ENCODE assay signal across 10 mouse cellular contexts in the genomic region with DNA sequence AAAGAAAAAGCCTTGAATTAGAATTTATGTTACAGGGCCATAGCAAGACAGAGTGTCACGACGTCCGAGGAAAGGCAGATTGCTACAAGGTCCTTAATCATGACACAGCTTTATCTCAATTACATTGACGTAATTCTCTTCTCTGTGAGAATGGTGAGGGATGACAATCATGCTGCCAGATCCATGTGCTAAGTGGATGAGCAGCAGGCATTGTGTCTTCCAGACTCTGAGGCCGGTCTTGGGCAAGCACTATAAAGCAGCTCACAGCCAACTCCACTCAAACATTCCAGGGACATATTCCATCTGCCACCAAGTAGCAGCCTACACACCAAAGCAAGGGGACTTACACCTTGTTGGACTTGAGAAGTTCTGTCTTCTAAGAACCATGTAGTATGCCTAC. TPM values are rescaled to one million over a fixed set of nuclear protein-coding genes. Genes with fewer than 3 reads are reported as not detected.
DNase-seq lines count a peak whose midpoint lies in the region; ATAC-seq and TF ChIP-seq lines count a peak whose summit lies in the region.
"Had no signal": no experiment of that assay in that cellular context is flagged by ENCODE, and none has a peak within 500 bp of the region (broad histone marks: within the 10 kb centered on the region; RNA-seq: fewer than 3 reads in every experiment).

No protein-coding gene starts in this region.

- TF ChIP-seq CTCF in hindbrain, postnatal 0 days (IDR thresholded peaks at IDR 0.05; ENCODE audit: low read depth), result no peak

- H3K4me1 ChIP-seq in hindbrain, postnatal 0 days (ENCODE audit: insufficient read depth, low read length), result no peaks in the 10 kb centered on the region
- peaks cover 8% of the 10 kb centered on the region; the same call in 1 of the 2 replicates for H3K4me1 ChIP-seq in hindbrain, embryonic 10.5 days (replicated peaks)
- H3K4me1 ChIP-seq in intestine, embryonic 16.5 days (ENCODE audit: control insufficient read depth, insufficient read depth, low read length), result peaks cover 11% of the 10 kb centered on the region
- no peaks in the 10 kb centered on the region; the same call in 1 of the 2 replicates for H3K4me1 ChIP-seq in midbrain, embryonic 13.5 days (replicated peaks)

- DNase-seq in cerebellum, postnatal 14 days, result no peak
- DNase-seq in hindbrain, postnatal 0 days (ENCODE audit: low spot score), result peak; percentile 3
- no peak for DNase-seq in hindbrain, embryonic 10.5 days (ENCODE audit: low spot score)
- DNase-seq in CD4-positive, CD25-positive, alpha-beta regulatory T cell, adult 2 months (ENCODE audit: low read depth, low spot score), result peak; percentile 38
- DNase-seq in frontal cortex, postnatal 10 days (ENCODE audit: low spot score in 2 of 2), result no peak
- DNase-seq: gastrocnemius, postnatal 36 days had no signal

- WGBS in hindbrain, postnatal 0 days, result 67% methylated on average over 5 of the region's 5 CpGs
- 91% methylated on average over 5 of the region's 5 CpGs for WGBS in hindbrain, embryonic 10.5 days
- WGBS in intestine, embryonic 16.5 days, result 51% methylated on average over 5 of the region's 5 CpGs
- WGBS in midbrain, embryonic 13.5 days, result 75% methylated on average over 5 of the region's 5 CpGs

- H3K36me3 ChIP-seq in hindbrain, postnatal 0 days (ENCODE audit: insufficient read depth, low read length), result peaks cover 8% of the 10 kb centered on the region; the same call in 1 of the 2 replicates
- H3K36me3 ChIP-seq in hindbrain, embryonic 10.5 days, result no peaks in the 10 kb centered on the region
- H3K36me3 ChIP-seq in intestine, embryonic 16.5 days (ENCODE audit: control insufficient read depth, insufficient read depth, low read length), result no peaks in the 10 kb centered on the region; the same call in 1 of the 2 replicates
- H3K36me3 ChIP-seq in midbrain, embryonic 13.5 days, result 0 out of 2 replicates have a peak, but pooled peaks cover under 1% of the 10 kb centered on the region
- H3K36me3 ChIP-seq: midbrain, embryonic 10.5 days had no signal

- no peak overlapping the region for H3K27ac ChIP-seq in hindbrain, postnatal 0 days
- H3K27ac ChIP-seq in hindbrain, embryonic 10.5 days, result no peak overlapping the region
- H3K27ac ChIP-seq in intestine, embryonic 16.5 days (ENCODE audit: low read length), result peak overlapping the region; percentile 77; the same call in 1 of the 2 replicates
- no peak overlapping the region for H3K27ac ChIP-seq in midbrain, embryonic 13.5 days
- H3K27ac ChIP-seq: midbrain, embryonic 10.5 days had no signal

- H3K4me2 ChIP-seq in hindbrain, postnatal 0 days (ENCODE audit: low read depth, low read length), result no peak overlapping the region
- H3K4me2 ChIP-seq in intestine, embryonic 16.5 days (ENCODE audit: low read depth, low read length), result peak overlapping the region; percentile 35; the same call in 1 of the 2 replicates
- H3K4me2 ChIP-seq in midbrain, embryonic 13.5 days (replicated peaks), result no peak overlapping the region

- H3K9me3 ChIP-seq in hindbrain, postnatal 0 days (ENCODE audit: low read length), result no peaks in the 10 kb centered on the region
- H3K9me3 ChIP-seq in hindbrain, embryonic 10.5 days, result no peaks in the 10 kb centered on the region
- no peaks in the 10 kb centered on the region for H3K9me3 ChIP-seq in intestine, embryonic 16.5 days (ENCODE audit: control insufficient read depth, low read length)
- no peaks in the 10 kb centered on the region for H3K9me3 ChIP-seq in midbrain, embryonic 13.5 days
- H3K9me3 ChIP-seq: midbrain, embryonic 10.5 days had no signal

- no peak overlapping the region for H3K4me3 ChIP-seq in hindbrain, postnatal 0 days (ENCODE audit: low read length)
- H3K4me3 ChIP-seq in hindbrain, embryonic 10.5 days, result no peak overlapping the region
- no peak overlapping the region for H3K4me3 ChIP-seq in intestine, embryonic 16.5 days (ENCODE audit: low read length)
- no peak overlapping the region for H3K4me3 ChIP-seq in midbrain, embryonic 13.5 days (replicated peaks)
- H3K4me3 ChIP-seq: midbrain, embryonic 10.5 days had no signal

- ATAC-seq in cerebellum, adult (ENCODE audit: insufficient number of reproducible peaks, low FRiP score, low TSS enrichment), result peak; percentile 57; the same call in 1 of the 2 replicates
- ATAC-seq in hindbrain, postnatal 0 days, result 0 out of 2 replicates have a peak, but pooled peaks have one; percentile 53
- ATAC-seq in intestine, embryonic 16.5 days, result peak; percentile 60
- no peak for ATAC-seq in midbrain, embryonic 13.5 days

- no peaks in the 10 kb centered on the region for H3K27me3 ChIP-seq in hindbrain, postnatal 0 days (ENCODE audit: insufficient read depth, low read length)
- no peaks in the 10 kb centered on the region for H3K27me3 ChIP-seq in hindbrain, embryonic 10.5 days (ENCODE audit: insufficient read depth, poor library complexity, severe bottlenecking)
- no peaks in the 10 kb centered on the region for H3K27me3 ChIP-seq in intestine, embryonic 16.5 days (replicated peaks; ENCODE audit: control insufficient read depth, insufficient read depth, low read length)
- no peaks in the 10 kb centered on the region for H3K27me3 ChIP-seq in midbrain, embryonic 13.5 days

- no peak overlapping the region for H3K9ac ChIP-seq in hindbrain, postnatal 0 days (replicated peaks; ENCODE audit: low read length)
- H3K9ac ChIP-seq in intestine, embryonic 16.5 days (ENCODE audit: low read depth, low read length), result 0 out of 2 replicates have a peak overlapping the region, but pooled peaks have one; percentile 8
- H3K9ac ChIP-seq in midbrain, embryonic 13.5 days (replicated peaks), result no peak overlapping the region; the same call in 1 of the 2 replicates

RNA-seq across cellular contexts. Expression of a gene that starts 17.7 kb away (rescaled TPM):
- 26.6 and 41.7 TPM in 2 replicates for total RNA-seq in hindbrain, postnatal 0 days (2014; rRNA removed)
- 39.2 and 44.0 TPM in 2 replicates for polyA plus RNA-seq in hindbrain, postnatal 0 days (2015; fragmentation: Nextera tagmentation; extraction: Ambion mirVana)
- 12.2 and 16.3 TPM in 2 replicates for polyA plus RNA-seq in hindbrain, embryonic 10.5 days (2016; fragmentation: Nextera tagmentation; extraction: Ambion mirVana)
- polyA plus RNA-seq in intestine, embryonic 16.5 days (2015; fragmentation: Nextera tagmentation; extraction: Ambion mirVana), result 17.7 and 18.8 TPM in 2 replicates
- polyA plus RNA-seq in midbrain, embryonic 13.5 days (2015; fragmentation: Nextera tagmentation; extraction: Ambion mirVana), result 23.2 and 23.3 TPM in 2 replicates

RNA-seq across cellular contexts. Expression of a gene that starts 45.0 kb away (rescaled TPM):
- 17.0 and 18.0 TPM in 2 replicates for total RNA-seq in hindbrain, postnatal 0 days (2014; rRNA removed)
- 20.9 and 22.9 TPM in 2 replicates for polyA plus RNA-seq in hindbrain, postnatal 0 days (2015; fragmentation: Nextera tagmentation; extraction: Ambion mirVana)
- polyA plus RNA-seq in hindbrain, embryonic 10.5 days (2016; fragmentation: Nextera tagmentation; extraction: Ambion mirVana), result 22.7 and 28.3 TPM in 2 replicates
- 25.5 and 26.3 TPM in 2 replicates for polyA plus RNA-seq in intestine, embryonic 16.5 days (2015; fragmentation: Nextera tagmentation; extraction: Ambion mirVana)
- polyA plus RNA-seq in midbrain, embryonic 13.5 days (2015; fragmentation: Nextera tagmentation; extraction: Ambion mirVana), result 33.8 and 37.6 TPM in 2 replicates

Comparison
In these comparisons a context has a peak if more than half of its experiments do, and no peak if none do; other contexts are left out.
1. DNase-seq: peak in hindbrain, postnatal 0 days (single experiment) and CD4-positive, CD25-positive, alpha-beta regulatory T cell, adult 2 months (single experiment); none in cerebellum, postnatal 14 days (0 of 2), hindbrain, embryonic 10.5 days (single experiment) and frontal cortex, postnatal 10 days (0 of 2).